Mouse (Mus musculus) layer of hippocampus, postnatal 25 days (tissue): ENCODE measurements around the gene Nadk2. TPM values are rescaled to one million over a fixed set of nuclear protein-coding genes. Genes with fewer than 3 reads are reported as not detected.
A peak's percentile ranks its signal among the peaks of the same experiment; 100 is the strongest.

Experiments
- DNase-seq, 2 experiments: peaks; one replicate each; pipeline ENCODE4 v3.0.0; 2022; ENCODE audit warnings: mixed read lengths in 2 of 2, low spot score in 1 of 2; ENCODE audit errors: extremely low spot score in 1 of 2
- total RNA-seq, 2 experiments: library from RNA; stranded (reverse); gene quantifications; 2 replicates each; pipeline ENCODE4 v1.2.3; 2021

Nadk2 gene
- total RNA-seq, 2 experiments from 2014 or later: 61.0 to 64.9 TPM

GRCm38 (mm10) chr15:9127051-9127791, 56.2 kb downstream of the Nadk2 start:
- DNase-seq: no peak

GRCm38 (mm10) chr15:9130772-9131498, 59.9 kb downstream of the Nadk2 start:
- DNase-seq: no peak

GRCm38 (mm10) chr15:9131499-9131888, 60.4 kb downstream of the Nadk2 start:
- no peak for DNase-seq

GRCm38 (mm10) chr15:9132693-9133443, 61.8 kb downstream of the Nadk2 start:
- DNase-seq: peak in 1 of 2 experiments; percentile 24

GRCm38 (mm10) chr15:9134891-9135507, 63.9 kb downstream of the Nadk2 start:
- DNase-seq: no peak

GRCm38 (mm10) chr15:9139447-9139846, 68.4 kb downstream of the Nadk2 start:
- DNase-seq: no peak

GRCm38 (mm10) chr15:9140252-9140680, 69.2 kb downstream of the Nadk2 start, which contains the start of gene Lmbrd2:
Gene Lmbrd2, plus strand, starts transcription at chr15:9140550.
- DNase-seq: peak; percentile 89 to 94

- DNase-seq: no peak
These were observed 69.7 kb downstream of the Nadk2 start for GRCm38 (mm10) chr15:9140684-9141171.

- DNase-seq: no peak
These were observed 84.3 kb downstream of the Nadk2 start, which contains the start of gene Skp2 for GRCm38 (mm10) chr15:9155325-9155724. Gene Skp2, minus strand, starts transcription at chr15:9155425.

Other genes starting within 250 kb of the Nadk2 start
- gene Ranbp3l, start 103.3 kb upstream of the Nadk2 start, total RNA-seq: 10 to 100 TPM in 1 of 2 experiments, 1 to 10 TPM in 1; 7.1 to 11.2 TPM
- gene Lmbrd2, start 69.3 kb downstream of the Nadk2 start, total RNA-seq: 10 to 100 TPM; 58.7 to 59.2 TPM
- 1 to 10 TPM; 4.2 to 4.4 TPM for gene Skp2, start 84.2 kb downstream of the Nadk2 start, total RNA-seq
- gene Ugt3a1, start 205.6 kb downstream of the Nadk2 start, total RNA-seq: not detected